Mouse (Mus musculus) CD4-positive, CD25-positive, alpha-beta regulatory T cell, adult 4 months (primary cell): Measurements from ENCODE around the gene Arf3. TPM values are rescaled to one million over a fixed set of nuclear protein-coding genes. Genes with fewer than 3 reads are reported as not detected.
"Not testable (repeated sequence)": the region's sequence is repeated elsewhere in the genome, so short reads cannot be mapped to it uniquely, and the experiment has no call there.

ENCODE experiments used
- ATAC-seq: one replicate; pipeline ENCODE4 v1.8.0; 2017
- polyA plus RNA-seq, 2 experiments: library from polyadenylated mRNA; unstranded; fragments of 100-300 nt; shearing (Covaris generic); gene quantifications; one replicate each; pipeline ENCODE4 v1.2.1; 2017

Arf3 gene
- polyA plus RNA-seq: 10 to 100 TPM; 33.0 to 35.3 TPM

DNA sequence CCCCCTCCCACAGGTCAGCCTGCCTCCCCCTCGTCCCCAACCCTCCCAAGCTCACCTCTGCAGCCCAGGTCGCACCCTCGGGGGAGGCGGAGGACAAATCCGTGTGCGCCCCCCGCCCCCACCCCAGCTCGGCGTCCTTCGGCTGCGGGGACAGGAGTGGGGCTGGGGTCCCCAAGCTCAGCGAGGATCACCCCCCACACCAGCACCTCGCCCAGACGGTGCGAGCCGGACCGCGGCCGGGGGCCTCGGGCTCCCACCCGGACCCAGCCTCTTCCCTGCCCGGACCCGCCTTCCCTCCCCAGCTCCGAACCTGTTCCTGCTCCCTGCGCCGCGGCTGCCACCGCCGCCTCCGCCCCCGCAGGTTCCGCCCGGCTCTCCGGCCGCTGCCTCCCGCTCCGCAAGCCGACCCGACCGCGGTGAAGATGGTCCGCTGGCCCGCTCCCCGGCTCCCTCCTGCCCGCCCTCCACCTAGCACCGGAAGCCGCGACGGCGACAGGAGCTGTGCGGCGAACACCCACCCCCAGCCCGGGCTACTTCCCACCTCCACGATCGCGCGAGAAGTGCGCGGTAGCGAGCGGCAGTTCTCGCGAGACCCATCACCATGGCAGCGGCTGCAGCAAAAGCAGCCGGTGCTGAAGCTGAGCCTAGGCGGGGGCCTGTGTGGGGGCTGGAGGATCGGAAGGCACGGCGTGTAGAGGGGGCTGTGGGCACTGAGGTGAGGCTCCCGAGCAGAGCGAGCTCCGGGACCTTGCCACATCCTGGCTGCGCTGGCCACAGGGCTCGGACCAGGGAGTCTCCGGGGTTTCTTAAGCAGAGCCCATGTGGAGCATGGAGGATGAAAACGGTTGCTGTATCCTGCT is at the start of gene Arf3:
Arf3 (minus strand) TSS at position 545 of the 860 bp plus-strand sequence.
- peak; percentile 98 for ATAC-seq

DNA sequence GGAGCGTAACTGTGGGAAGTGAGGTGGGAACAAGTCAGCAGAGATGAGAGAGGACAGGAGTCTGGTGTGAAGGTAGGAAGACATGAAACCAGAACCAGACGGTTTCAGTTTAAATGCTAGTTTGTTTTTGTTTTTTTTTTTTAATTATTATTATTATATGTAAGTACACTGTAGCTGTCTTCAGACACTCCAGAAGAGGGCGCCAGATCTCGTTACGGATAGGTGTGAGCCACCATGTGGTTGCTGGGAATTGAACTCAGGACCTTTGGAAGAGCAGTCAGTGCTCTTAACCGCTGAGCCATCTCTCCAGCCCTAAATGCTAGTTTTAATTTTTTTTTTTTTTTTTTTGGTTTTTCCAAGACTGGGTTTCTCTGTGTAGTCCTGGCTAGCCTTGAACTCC is 47.2 kb upstream of the Arf3 start:
- not testable (repeated sequence) for ATAC-seq

DNA sequence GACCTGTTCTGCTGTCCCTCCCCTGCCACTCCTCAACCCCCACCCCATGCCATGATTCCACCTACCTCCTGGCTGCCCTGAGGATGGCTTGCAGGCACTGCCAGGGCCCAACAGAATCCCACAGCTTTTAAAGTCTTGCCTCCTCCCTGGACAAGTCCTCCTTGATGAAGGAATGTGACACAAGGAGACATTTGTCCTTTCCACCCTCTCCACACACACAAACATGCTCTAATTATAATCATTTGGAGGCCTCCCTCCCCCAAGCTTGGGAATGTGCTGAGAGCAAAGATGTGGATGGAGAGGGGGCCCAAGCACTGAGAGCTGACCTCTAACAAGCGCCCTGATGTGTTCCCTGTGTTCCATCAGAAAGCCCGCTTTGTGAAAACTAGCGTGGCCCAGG is 46.4 kb upstream of the Arf3 start, which contains the start of gene Ddn:
Ddn (minus strand) TSS at position 101 of the 400 bp plus-strand sequence.
- ATAC-seq: no peak

DNA sequence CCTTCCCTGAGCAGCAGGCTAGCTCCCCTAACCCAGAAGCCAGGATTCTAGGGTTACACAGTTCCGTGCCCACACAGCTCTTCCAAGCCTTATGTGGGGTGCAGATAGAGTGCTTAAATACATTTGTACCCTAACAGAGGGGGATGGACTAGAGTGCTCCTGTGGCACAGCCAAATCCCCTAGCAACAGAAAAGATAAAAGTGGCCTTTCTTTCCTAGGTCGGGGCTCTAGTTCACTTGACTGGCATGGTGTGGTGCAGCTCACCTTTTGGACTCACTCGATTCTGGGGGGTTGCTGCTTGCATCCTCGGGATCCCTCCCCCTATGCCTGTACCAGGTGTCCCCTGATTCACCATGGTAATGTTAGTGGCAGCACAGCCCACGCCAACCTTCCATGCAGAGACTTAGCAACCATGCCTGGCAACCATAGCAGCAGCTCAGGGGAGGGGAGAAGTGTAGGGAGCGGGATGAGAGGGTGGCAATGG is 45.7 kb upstream of the Arf3 start:
- ATAC-seq: no peak

DNA sequence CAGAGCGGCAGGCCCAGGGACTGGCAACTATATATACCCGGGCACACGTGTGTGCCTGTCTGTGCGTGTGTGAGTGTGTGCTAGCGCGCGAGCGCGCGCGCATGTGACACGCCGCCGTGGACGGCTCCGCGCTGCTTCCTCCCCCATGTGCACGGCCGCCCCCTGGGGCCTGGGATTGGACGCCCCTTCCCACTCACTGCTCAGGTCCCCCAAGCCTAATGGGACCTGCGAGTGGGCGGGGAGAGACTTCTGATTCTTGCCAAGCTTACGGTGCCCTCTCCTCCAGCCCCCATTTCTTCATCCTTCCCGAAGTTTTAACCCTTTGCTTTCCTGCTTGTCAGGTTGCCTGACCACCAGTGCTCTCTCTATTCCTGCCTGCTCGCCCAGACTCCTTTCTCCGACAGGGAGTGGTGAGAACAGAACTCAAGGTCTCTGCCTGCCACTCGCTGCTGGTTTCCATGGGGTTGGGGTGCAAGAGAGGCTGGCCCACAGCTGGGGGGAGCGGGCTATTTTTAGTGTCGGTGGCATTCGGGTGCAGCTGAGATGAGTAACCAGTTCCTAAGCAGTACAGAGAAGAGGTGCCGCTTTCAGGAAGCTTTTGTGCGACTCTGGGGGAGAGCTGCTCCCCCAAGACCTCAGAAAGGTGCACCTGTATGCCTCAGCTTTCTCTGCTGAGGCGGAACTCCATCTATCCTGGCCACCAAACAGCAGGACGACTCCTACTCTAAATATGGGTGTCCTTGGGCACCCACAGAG is 45.1 kb upstream of the Arf3 start:
- peak; percentile 46 for ATAC-seq

DNA sequence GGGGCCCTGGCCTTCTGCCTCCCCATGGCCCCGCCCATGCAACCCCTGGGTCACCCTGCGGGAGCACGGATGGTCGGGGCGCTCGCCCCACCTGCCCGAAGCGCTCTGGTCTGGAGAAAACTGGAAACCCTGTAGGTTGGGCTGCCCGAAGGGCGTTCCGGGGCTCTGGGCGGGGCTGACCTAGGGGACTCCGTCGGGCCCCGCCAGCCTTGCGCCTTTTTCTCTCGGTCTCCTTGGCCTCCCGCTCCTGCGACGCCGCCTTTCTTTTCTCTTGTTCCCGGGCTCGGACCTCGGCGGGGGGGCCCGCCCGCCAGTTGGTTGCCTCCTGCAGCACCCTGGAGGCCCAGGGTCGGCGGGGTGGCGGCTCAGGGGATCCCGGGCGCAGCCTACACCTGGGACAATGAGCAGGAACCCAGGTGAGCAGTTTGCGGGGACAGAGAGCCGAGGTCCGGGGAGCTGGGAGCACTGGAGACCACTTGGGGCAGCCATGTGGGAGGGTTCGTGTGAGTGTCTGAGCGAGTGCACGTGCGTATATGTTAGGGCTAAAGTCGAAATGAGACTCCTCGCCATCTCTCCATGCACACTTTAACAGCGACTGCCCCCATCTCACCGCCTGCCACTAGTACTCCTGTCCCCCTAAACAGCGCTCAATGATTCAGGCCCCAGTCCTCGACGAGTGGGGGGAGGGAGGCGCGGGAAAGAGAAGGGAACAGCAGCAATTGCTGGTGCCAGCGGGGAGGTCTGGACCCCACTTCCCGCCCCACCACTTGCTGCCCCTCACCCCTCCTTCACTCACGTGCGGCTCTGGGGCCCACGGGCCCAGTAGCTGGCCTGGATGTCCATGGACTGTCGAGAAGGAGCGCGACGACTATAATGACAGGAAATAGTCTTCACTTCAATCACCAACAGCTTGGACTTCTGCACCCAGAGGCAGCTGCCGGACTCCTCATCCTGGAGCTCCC is 44.1 kb upstream of the Arf3 start:
- no peak for ATAC-seq

DNA sequence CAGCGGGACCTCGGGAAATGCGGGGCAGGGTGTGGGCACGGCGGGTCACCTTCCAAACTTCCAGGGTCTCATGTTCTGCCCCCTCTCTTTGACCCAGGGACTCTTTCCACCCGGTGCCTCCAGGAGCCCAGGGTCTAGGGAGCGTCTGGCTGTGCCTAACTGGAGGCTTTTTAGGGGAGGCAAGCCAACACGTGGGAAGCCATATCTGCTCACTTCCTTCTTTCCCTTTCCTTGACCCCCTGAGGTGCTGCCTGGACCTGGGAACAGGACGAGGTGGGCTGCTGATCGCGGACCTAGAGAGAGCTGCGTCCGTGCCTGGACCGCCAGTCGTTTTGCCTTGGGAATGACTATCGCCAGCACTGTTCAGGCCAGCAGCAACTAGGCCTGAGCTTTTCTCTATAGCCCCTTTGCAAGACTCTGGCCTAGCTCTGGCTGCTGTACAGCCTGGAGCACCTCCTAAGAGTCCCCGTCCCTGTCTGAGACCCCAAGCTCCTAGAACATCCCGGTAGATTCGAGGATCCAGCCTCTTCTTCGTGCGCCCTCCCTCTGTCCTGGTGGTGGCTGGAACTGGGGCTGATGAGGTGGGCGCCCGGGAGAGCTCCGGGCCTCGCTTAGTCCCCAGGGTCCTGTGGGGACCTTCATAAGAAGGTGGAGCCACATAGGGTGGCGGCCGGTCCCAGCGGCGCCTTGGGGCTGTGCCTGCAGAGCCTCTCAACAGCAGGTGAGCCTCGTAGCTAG is 43.2 kb upstream of the Arf3 start:
- no peak for ATAC-seq

DNA sequence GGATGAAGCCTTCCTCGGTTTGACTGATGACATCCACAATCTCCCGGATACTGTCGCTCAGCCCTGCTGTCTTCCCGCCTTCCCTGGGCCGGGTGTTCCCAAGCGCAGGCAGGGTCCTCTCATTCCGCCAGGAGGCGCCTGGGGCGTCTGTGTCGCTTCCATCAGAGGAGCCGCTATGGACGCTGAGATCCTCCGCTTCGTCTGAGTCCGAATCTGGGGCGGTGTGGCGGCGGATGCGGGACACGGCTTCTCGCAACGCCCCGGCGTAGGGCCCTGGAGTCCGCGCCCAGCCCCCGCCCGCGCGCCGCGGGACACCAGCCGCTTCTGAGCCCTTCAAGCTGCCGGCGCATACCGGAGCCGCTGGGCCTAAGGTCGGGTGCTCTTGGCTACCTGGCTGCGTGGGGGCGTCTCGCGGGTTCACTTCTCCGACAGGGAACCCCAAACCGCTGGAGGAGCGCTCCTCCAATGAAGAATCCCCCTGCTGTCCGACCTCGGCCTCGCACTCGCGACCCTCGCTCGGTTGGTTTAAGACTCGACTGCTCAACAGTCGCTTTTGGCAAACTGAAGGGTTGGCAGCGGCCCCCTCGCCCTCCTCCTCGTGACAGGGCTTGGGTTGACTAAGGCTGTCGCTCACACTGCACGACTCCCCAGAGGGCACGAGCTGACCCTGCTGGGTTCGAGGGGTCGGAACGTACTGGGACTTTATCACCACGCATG is 42.5 kb upstream of the Arf3 start:
- no peak for ATAC-seq

DNA sequence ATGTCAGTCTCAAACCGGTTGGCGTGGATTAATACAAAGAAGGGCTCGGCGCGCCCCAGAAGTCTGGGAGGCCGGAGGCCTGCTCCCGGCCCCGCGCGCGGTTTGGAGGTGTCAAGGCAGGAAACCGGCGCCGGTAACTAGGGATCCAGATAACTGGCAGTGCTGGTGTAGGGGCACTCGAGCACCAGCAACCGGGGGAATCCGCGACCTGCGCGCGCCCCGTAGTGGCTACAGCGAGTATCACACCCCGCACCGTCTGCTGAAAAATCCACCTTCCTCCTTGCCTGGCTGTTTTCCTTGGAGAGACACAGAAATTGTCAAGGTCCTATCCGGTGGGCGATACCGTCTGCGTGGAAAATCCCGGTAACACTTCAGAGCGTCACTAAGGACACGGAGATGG is 41.0 kb upstream of the Arf3 start:
- peak; percentile 68 for ATAC-seq

DNA sequence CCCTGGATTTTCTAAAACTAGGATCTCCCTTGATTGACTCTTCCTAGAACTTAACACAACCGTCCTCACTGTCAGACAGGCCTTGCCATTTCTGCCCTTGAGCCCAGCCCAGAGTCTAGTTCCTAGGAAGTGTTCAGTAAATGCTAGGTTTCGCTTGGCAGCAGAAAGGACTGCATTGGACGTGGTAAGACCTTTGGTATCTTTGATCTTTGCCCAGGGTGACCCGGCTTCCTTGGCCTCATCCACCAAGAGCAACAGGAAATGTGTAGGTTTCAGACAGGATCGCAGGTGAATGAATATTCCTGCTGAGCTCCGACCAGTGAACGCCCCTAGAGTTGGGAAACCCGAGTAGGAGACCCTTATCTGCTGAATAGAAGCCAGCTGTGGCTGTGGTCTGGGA is 39.9 kb upstream of the Arf3 start:
- ATAC-seq: no peak

DNA sequence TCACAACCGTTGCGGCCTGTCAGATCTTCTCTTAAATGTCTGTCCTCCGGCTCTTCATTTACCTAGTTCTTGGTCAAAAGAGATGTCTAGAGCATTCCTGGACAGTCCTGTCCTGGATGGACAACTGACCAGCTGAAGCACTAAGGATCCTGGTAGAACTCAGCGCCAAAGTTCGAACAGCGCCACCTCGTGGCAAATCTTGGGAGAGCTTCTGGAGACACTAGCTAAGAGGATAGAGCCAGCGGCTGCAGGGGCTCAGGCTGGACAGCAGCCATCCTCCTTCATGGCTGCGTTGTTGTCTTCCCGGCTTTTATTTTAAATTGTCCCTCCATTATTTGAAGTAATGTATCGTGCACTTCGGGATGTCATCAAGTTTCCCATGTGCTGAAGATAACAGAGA is 36.4 kb upstream of the Arf3 start:
- ATAC-seq: peak; percentile 56

DNA sequence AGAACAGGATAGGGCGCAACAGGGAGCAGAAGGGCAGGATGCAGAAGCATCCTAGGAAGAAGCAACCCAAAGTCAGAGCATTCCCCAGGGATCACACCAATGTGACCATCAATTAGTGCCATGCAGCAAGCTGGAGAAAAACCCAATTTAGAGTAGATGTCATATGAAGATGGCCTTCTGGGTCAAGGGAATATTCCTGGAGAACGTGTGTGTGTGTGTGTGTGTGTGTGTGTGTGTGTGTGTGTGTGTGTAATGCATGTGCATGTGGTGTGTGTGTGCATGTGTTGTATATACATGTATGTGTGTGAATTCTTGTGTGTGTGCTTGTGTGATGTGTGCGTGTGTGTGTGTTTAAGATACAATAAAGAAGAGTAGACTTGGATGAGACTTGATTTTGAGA is 35.9 kb upstream of the Arf3 start:
- ATAC-seq: no peak

DNA sequence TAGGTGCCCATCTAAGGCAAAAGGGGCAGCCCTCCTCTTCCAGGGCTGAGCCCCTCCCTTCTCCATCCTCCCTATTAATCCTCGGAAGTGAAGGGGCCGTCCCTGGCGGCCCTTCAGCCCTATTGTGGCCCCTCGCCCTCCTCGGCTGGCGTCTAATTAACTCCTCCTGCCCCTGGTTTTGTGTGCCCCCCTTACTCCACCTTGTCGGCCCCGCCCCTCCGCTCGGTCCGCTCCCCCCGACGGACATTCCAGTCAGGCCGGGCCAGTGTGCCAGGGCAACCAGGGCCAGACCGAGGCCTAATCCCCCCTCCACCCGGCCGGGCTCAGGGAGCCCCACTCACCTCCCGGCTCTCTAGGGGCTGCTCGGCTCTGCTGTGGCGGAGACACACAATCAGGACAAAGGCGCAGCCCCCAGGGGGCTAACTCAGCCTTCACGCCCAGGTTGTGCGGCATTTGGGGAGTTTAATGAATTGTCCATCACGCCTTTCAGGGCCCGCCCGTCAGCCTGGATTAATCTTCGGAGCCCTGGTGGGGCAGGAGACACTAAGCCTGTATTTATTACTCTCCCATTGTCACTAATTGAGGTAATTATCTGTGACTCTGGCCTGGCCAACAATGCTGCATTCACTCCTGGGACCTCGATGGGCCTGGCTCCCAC is 35.0 kb upstream of the Arf3 start:
- ATAC-seq: no peak

DNA sequence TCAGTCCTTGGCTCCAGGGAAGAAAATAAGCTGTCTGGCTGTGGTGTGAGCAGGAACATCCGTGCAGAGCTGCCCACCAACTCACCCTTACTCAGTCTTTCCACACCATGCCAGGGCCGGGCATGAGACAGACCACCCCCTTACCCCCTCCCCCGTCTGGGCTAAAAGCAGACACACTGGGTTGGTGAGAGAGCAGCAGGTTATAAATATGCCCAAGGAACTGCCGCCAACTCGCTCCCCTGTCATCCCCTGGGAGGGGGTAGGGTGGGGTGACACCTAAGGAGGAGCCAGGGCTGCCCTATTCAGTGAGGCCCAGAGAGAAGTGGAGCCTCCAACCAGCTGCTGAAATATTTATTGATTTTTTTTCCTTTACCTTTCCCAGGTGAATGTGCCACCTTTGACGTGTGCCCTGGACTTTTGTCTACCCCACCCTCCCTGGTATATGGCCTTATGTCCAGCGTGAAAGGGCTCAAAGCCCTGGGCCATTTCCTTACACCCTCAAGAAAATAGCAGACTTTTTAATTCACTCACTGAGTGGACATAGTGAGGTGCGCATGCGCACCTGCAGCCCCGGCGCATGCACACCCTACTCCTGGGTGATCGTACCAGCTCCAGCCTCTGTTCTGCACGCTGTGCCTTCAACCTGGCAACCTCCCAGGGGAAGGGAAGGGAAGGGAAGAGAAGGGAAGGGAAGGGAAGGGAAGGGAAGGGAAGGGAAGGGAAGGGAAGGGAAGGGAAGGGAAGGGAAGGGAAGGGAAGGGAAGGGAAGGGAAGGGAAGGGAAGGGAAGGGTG is 34.0 kb upstream of the Arf3 start:
- ATAC-seq: no peak

DNA sequence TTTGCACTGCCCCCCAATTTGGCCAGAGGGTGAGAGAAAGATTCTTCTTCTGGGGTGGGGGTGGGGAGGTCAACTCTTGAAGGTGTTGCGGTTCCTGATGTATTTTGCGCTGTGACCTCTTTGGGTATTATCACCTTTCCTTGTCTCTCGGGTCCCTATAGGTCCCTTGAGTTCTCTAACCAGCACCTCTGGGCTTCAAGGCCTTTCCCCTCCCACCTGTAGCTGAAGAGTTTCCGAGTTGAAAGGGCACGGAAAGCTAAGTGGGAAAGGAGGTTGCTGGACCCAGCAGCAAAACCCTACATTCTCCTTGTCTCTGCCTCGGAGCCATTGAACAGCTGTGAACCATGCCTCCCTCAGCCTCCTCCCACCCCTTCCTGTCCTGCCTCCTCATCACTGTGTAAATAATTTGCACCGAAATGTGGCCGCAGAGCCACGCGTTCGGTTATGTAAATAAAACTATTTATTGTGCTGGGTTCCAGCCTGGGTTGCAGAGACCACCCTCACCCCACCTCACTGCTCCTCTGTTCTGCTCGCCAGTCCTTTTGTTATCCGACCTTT is 30.2 kb upstream of the Arf3 start:
- peak; percentile 47 for ATAC-seq

DNA sequence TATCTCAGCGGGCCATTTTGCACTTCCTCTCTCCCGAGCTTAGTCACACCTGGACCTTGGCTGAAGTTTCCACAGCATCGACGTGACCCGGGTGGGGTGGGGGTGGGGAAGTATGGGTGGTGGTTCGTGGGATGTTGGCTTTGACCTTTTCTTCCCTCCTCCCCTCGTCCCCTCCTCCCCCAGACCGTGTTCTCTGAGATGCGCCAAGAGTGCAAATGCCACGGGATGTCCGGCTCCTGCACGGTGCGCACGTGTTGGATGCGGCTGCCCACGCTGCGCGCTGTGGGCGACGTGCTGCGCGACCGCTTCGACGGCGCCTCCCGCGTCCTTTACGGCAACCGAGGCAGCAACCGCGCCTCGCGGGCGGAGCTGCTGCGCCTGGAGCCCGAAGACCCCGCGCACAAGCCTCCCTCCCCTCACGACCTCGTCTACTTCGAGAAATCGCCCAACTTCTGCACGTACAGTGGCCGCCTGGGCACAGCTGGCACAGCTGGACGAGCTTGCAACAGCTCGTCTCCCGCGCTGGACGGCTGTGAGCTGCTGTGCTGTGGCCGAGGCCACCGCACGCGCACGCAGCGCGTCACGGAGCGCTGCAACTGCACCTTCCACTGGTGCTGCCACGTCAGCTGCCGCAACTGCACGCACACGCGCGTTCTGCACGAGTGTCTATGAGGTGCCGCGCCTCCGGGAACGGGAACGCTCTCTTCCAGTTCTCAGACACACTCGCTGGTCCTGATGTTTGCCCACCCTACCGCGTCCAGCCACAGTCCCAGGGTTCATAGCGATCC is 29.4 kb upstream of the Arf3 start:
- peak; percentile 54 for ATAC-seq

DNA sequence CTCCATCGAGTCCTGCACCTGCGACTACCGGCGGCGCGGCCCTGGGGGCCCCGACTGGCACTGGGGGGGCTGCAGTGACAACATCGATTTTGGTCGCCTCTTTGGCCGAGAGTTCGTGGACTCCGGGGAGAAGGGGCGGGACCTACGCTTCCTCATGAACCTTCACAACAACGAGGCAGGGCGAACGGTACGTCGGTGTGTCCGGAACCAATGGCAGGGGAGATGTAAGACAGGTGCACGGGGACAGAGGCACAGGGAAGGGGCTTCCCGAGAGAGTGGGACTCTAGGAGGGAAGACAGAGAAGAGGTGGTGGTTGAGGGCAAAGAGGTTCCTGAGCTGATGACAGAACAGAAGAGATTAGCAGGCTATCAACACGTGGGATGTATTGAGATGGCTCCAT is 28.8 kb upstream of the Arf3 start:
- peak; percentile 27 for ATAC-seq

DNA sequence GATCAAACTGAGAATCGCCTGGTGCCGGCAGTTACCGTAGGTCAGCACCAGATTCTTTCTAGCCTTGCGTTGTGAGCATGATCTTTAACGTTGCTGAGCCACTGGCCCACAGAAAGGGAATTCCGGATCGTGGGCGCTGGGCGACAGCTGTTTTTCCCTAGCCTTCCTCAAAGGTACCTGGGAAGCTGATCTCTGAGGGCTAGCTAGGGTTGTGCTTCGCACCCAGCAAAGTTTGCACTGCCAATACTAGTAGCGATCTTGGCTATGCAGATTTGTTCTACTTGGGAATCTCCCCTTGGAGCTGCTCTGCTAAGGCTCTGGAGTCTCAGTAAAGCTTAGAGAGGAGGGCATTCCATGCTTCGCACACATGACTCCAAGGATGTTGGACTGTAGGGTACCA is 28.2 kb upstream of the Arf3 start:
- peak; percentile 36 for ATAC-seq
